Mouse (Mus musculus): ENCODE measurements around the gene Atxn7l1. TPM values are rescaled to one million over a fixed set of nuclear protein-coding genes. Genes with fewer than 3 reads are reported as not detected.
A peak's percentile ranks its signal among the peaks of the same experiment; 100 is the strongest.

The Atxn7l1 gene
- polyA plus RNA-seq, 1 experiment from 2014 or later, result 15.7 TPM

DNA sequence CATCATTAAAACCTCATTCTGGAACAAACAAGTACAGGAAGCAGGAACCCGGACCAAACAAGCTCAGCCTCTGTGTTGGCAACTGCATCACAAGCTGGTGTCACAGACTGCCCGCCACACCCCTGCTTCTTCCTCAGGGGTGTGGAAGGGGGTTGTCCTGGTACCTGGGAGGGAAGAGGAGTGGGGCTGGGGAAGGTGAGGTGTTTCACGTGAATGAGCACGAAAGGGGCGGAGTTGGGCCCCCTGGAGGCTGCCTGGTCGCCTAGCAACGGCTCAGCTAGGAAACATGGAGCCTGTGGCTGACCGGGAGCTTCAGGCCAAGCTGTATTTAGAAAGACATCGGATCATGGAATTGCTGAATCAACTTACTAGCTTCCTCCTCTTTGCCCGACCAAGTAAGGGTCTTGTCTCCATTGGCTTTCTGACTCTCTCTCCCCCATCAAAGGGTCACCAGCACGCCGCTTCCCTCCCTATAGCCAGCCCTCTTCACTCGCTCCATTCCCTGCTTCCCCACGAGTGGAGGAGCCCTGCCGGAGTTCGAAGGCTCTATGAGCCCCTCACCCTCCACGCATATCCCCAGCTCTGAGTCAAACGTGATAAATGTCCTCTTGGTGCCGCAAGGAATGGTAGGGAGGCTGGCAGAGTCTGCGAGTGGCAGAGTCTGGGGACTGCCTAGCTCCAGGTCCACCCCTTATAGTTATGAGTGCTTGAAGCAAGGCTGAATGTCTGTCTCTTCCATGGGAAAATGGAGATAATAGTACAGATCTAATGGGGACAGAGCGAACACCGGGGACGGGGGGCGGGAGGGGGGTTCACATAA, 247.5 kb downstream of the Atxn7l1 start, which contains the start of gene Efcab10:
Efcab10 (plus strand) TSS at position 51 of the 820 bp plus-strand sequence.
- 11% methylated on average over 24 of the region's 24 CpGs for WGBS
- H3K9ac ChIP-seq (ENCODE audit: low read length), result peak within 1 kb of the TSS; percentile 50; the same call in 1 of the 2 replicates
- ATAC-seq (ENCODE audit: low read depth), result 0 out of 2 replicates have a peak, but pooled peaks have one; percentile 28

DNA sequence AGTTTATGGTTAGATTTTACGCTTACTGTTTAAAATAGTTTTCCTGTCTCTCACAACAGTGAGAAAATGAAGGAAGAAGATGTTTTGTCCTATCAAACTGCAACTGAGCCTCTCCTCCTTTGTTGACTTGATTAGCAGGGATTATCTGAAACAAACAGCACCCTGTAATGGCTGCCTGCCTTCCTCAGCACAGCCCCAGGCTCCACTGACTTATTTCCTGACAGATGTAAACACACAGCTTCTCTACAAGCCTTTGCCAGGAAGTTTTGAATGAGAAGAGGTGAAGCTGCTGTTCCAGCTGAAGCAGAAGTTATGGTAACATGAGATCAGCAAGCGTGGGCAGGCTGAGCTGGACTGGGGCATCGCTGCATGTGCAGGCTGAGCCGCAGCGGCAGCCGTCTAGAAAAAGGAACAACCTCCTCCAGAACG, 255.8 kb downstream of the Atxn7l1 start:
- Histone ChIP-seq H3K4me3 (ENCODE audit: low read length) (no peak overlapping the region), H3K27me3 (ENCODE audit: control insufficient read depth, insufficient read depth, low read depth, low read length) (no peaks in the 10 kb centered on the region), H3K4me1 (replicated peaks; ENCODE audit: control insufficient read depth, insufficient read depth, low read length) (peaks cover 7% of the 10 kb centered on the region; the same call in 1 of the 2 replicates), H3K9me3 (ENCODE audit: control insufficient read depth, low read length) (no peaks in the 10 kb centered on the region), H3K4me2 (ENCODE audit: low read depth, low read length) (no peak overlapping the region), H3K27ac (ENCODE audit: low read length) (peak overlapping the region; percentile 39), H3K36me3 (ENCODE audit: control insufficient read depth, insufficient read depth, low read length) (no peaks in the 10 kb centered on the region), H3K9ac (ENCODE audit: low read length) (no peak overlapping the region)
- peak; percentile 76 for ATAC-seq (ENCODE audit: low read depth)
- 25% methylated on average over 7 of the region's 7 CpGs for WGBS

More for the DNA sequence above, 247.5 kb downstream of the Atxn7l1 start, which contains the start of gene Efcab10:
- Histone ChIP-seq H3K4me3 (ENCODE audit: low read length) (peak within 1 kb of the TSS; percentile 30), H3K4me1 (replicated peaks; ENCODE audit: control insufficient read depth, insufficient read depth, low read length) (peaks cover 7% of the 10 kb centered on the region; the same call in 1 of the 2 replicates), H3K4me2 (ENCODE audit: low read depth, low read length) (peak within 1 kb of the TSS; percentile 65), H3K27ac (ENCODE audit: low read length) (no peak within 1 kb of the TSS), H3K27me3 (ENCODE audit: control insufficient read depth, insufficient read depth, low read depth, low read length) (no peaks in the 10 kb centered on the region), H3K9me3 (ENCODE audit: control insufficient read depth, low read length) (no peaks in the 10 kb centered on the region), H3K36me3 (ENCODE audit: control insufficient read depth, insufficient read depth, low read length) (no peaks in the 10 kb centered on the region)

DNA sequence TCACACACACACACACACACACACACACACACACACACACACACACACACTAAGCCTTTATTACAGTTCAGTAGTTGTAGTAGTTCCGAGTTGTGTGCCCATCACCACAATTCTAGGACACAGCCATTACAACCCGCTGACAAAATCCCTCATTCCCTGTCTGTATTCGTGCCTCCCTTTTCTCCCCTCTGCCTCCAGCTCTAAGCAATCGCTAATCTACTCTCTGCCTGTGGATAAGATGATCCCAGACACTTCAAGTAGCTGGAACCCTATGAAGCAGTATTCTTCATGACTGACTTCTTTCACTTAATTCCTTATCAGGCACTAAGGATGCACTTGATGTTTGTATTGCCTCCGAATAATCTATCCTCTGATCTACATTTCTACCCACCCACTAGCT, 257.5 kb downstream of the Atxn7l1 start:
- WGBS, result 47% methylated on average over 5 of the region's 5 CpGs
- no peaks in the 10 kb centered on the region for H3K36me3 ChIP-seq (ENCODE audit: control insufficient read depth, insufficient read depth, low read length)
- H3K4me2 ChIP-seq (ENCODE audit: low read depth, low read length), result no peak overlapping the region
- no peaks in the 10 kb centered on the region for H3K27me3 ChIP-seq (ENCODE audit: control insufficient read depth, insufficient read depth, low read depth, low read length)
- H3K27ac ChIP-seq (ENCODE audit: low read length), result peak overlapping the region; percentile 71
- no peak overlapping the region for H3K4me3 ChIP-seq (ENCODE audit: low read length)
- ATAC-seq (ENCODE audit: low read depth), result peak; percentile 50; the same call in 1 of the 2 replicates
- H3K9ac ChIP-seq (ENCODE audit: low read length), result no peak overlapping the region
- peaks cover 7% of the 10 kb centered on the region; the same call in 1 of the 2 replicates for H3K4me1 ChIP-seq (replicated peaks; ENCODE audit: control insufficient read depth, insufficient read depth, low read length)
- H3K9me3 ChIP-seq (ENCODE audit: control insufficient read depth, low read length), result no peaks in the 10 kb centered on the region

DNA sequence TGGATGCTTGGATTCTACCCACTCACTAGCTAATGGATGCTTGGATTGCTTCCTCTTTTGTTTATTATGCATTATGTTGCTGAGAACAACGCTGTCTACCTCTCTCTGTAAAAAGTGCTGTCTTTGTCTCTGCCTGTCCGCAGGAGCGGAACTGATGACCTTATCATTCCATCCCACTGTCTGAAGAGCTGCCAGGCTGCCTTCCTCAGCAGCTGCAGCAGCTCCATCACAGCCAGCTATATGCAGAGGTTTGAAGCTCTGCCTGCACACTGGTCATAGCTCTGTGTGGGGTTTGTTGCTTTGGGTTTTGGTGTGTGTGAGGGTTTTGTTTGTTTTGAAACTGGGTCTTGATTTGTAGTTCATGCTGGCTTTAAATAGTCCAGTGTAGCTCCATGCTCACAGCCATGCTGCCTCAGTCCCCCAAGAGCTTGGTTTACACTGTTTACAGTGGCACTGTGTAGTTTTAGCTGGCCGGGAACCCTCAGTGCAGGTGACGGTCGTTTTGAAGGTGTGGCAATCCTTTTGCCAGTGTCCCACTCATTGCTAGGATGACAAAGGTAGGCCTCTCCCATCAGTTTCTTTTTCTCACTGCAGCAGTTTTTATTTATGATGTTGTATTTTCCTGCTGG, 258.0 kb downstream of the Atxn7l1 start:
- 16% methylated on average over 6 of the region's 6 CpGs for WGBS
- peak; percentile 94 for ATAC-seq (ENCODE audit: low read depth)

DNA sequence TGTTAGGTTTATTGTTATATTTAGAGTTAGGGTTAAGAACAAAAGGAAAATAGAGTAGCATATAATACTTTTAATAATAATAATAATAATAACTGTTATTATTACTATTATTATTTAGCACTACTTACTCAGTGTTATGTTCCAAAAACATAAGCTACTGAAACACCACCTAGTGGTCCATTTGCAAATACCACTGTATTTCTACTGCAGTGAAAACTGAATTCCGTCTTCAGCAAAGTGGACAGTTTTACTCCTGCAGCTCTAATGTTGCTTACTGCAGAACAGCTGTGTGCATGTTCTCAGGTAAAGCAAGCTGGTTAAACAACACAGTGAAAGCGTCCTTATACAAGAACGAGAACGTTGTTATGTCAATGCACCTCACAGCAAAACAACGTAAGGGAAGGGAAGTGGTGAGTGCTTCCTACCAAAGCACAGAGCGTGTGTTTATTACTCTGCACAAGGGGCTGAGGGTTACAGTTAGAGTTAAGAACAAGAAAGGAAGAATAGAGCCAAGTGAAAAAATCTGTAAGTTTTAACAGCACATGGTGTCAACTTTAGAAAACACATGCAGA, 264.2 kb downstream of the Atxn7l1 start:
- no peaks in the 10 kb centered on the region for H3K27me3 ChIP-seq (ENCODE audit: control insufficient read depth, insufficient read depth, low read depth, low read length)
- 45% methylated on average over 6 of the region's 6 CpGs for WGBS
- no peak overlapping the region for H3K27ac ChIP-seq (ENCODE audit: low read length)
- H3K4me3 ChIP-seq (ENCODE audit: low read length), result no peak overlapping the region
- H3K9ac ChIP-seq (ENCODE audit: low read length), result no peak overlapping the region
- H3K9me3 ChIP-seq (ENCODE audit: control insufficient read depth, low read length), result no peaks in the 10 kb centered on the region
- ATAC-seq (ENCODE audit: low read depth), result no peak
- no peaks in the 10 kb centered on the region for H3K4me1 ChIP-seq (replicated peaks; ENCODE audit: control insufficient read depth, insufficient read depth, low read length)
- H3K4me2 ChIP-seq (ENCODE audit: low read depth, low read length), result no peak overlapping the region
- H3K36me3 ChIP-seq (ENCODE audit: control insufficient read depth, insufficient read depth, low read length), result no peaks in the 10 kb centered on the region

More for the DNA sequence above, 258.0 kb downstream of the Atxn7l1 start:
- no peaks in the 10 kb centered on the region for H3K36me3 ChIP-seq (ENCODE audit: control insufficient read depth, insufficient read depth, low read length)
- no peak overlapping the region for H3K9ac ChIP-seq (ENCODE audit: low read length)
- H3K27ac ChIP-seq (ENCODE audit: low read length), result peak overlapping the region; percentile 71
- no peaks in the 10 kb centered on the region for H3K9me3 ChIP-seq (ENCODE audit: control insufficient read depth, low read length)
- no peak overlapping the region for H3K4me3 ChIP-seq (ENCODE audit: low read length)
- peaks cover 7% of the 10 kb centered on the region; the same call in 1 of the 2 replicates for H3K4me1 ChIP-seq (replicated peaks; ENCODE audit: control insufficient read depth, insufficient read depth, low read length)
- H3K4me2 ChIP-seq (ENCODE audit: low read depth, low read length), result no peak overlapping the region
- H3K27me3 ChIP-seq (ENCODE audit: control insufficient read depth, insufficient read depth, low read depth, low read length), result no peaks in the 10 kb centered on the region

Other genes starting within 250 kb of the Atxn7l1 start
- gene Sypl, start 193.8 kb upstream of the Atxn7l1 start, polyA plus RNA-seq (2015; fragmentation: Nextera tagmentation; extraction: Ambion mirVana), result 181 and 182 TPM in 2 replicates
- 1.2 and 1.8 TPM in 2 replicates for gene Cdhr3, start 54.8 kb upstream of the Atxn7l1 start, polyA plus RNA-seq (2015; fragmentation: Nextera tagmentation; extraction: Ambion mirVana)
- gene Efcab10, start 247.2 kb downstream of the Atxn7l1 start, polyA plus RNA-seq (2015; fragmentation: Nextera tagmentation; extraction: Ambion mirVana), result 4.0 and 6.0 TPM in 2 replicates